Mouse (Mus musculus): Measurements from ENCODE around the gene Acvr2b.

DNA sequence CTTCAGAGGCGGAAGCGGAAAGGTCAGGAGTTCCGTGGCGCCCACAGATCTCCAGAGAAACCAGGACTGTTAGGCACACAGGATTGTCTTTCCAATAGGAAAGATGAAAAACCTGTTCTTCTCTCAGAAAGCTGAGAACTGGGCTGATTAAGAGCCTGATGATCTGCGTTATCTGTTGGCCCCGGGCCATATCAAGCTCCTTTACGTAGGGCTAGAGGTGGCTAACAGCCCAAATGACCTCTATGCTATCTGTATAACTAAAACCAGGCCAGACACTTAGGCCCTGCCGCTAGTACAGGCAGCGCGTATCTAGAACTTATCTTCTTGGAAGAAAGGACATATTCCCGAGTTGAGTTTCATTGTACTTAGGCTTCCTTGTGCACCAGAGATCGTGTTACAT, 38.7 kb upstream of the Acvr2b start:
- TF ChIP-seq CTCF (IDR thresholded peaks at IDR 0.05; ENCODE audit: borderline replicate concordance, insufficient read depth, low read length) (no peak), POLR2A (IDR thresholded peaks at IDR 0.05; ENCODE audit: low read depth, low read length) (no peak)
